Mouse (Mus musculus): ENCODE measurements at regions not wholly inside any gene's neighbourhood (a gene's known extent, or its start where the extent isn't known, plus 50 kb on each side); places are given as distances from the start of the nearest gene placed in this dataset.

- DNase-seq (ENCODE audit: low read depth, low spot score): no peak
- H3K27me3 ChIP-seq (ENCODE audit: control insufficient read depth, insufficient read depth, low read length, poor library complexity, severe bottlenecking): no peaks in the 10 kb centered on the region
- no peaks in the 10 kb centered on the region for H3K36me3 ChIP-seq (ENCODE audit: control insufficient read depth, insufficient read depth, low read length, poor library complexity, severe bottlenecking)
These were observed 113.1 kb upstream of the Ptpn1 start for GRCm38 (mm10) chr2:167818799-167819198.

DNA sequence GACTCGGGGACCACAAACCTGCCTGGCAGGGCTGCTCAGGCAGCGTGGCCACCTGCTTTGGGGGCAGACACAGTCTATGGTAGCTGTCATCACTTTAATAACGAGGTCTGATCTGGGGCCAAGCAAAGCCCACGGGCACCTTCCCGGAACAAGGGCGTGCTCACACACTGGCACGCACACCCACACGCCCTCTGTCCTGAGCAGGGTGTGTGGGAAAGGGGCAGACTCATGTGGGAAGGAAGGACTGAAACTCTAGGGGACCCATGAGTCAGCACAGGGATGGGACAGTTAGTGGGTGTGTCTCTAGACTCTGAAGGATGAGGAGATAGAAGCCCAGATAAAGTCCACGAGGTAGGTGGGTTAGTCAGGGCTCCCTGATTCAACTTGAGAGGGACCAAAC lies 114.8 kb upstream of the Ptpn1 start:
- Histone ChIP-seq H3K36me3 (ENCODE audit: control insufficient read depth, insufficient read depth, low read length, poor library complexity, severe bottlenecking) (no peaks in the 10 kb centered on the region), H3K27me3 (ENCODE audit: control insufficient read depth, insufficient read depth, low read length, poor library complexity, severe bottlenecking) (no peaks in the 10 kb centered on the region)
- DNase-seq (ENCODE audit: low read depth, low spot score): no peak

- DNase-seq (ENCODE audit: low read depth, low spot score): no peak
These were observed 116.7 kb upstream of the Ptpn1 start for GRCm38 (mm10) chr2:167815123-167815522.

GRCm38 (mm10) chr2:167809256-167809655 lies 119.6 kb upstream of the Tmem189 start:
- H3K27me3 ChIP-seq (ENCODE audit: control insufficient read depth, insufficient read depth, low read length, poor library complexity, severe bottlenecking): no peaks in the 10 kb centered on the region
- DNase-seq (ENCODE audit: low read depth, low spot score): no peak

More at GRCm38 (mm10) chr2:167815123-167815522, 116.7 kb upstream of the Ptpn1 start:
- Histone ChIP-seq H3K36me3 (ENCODE audit: control insufficient read depth, insufficient read depth, low read length, poor library complexity, severe bottlenecking) (no peaks in the 10 kb centered on the region), H3K27me3 (ENCODE audit: control insufficient read depth, insufficient read depth, low read length, poor library complexity, severe bottlenecking) (no peaks in the 10 kb centered on the region)

GRCm38 (mm10) chr2:167805629-167806304 lies 116.1 kb upstream of the Tmem189 start:
- Histone ChIP-seq H3K36me3 (ENCODE audit: control insufficient read depth, insufficient read depth, low read length, poor library complexity, severe bottlenecking) (no peaks in the 10 kb centered on the region), H3K27me3 (ENCODE audit: control insufficient read depth, insufficient read depth, low read length, poor library complexity, severe bottlenecking) (no peaks in the 10 kb centered on the region)
- DNase-seq (ENCODE audit: low read depth, low spot score): peak; percentile 59

More at GRCm38 (mm10) chr2:167809256-167809655, 119.6 kb upstream of the Tmem189 start:
- no peaks in the 10 kb centered on the region for H3K36me3 ChIP-seq (ENCODE audit: control insufficient read depth, insufficient read depth, low read length, poor library complexity, severe bottlenecking)

GRCm38 (mm10) chr2:167804493-167805227 lies 115.0 kb upstream of the Tmem189 start:
- DNase-seq (ENCODE audit: low read depth, low spot score): peak; percentile 61
- H3K27me3 ChIP-seq (ENCODE audit: control insufficient read depth, insufficient read depth, low read length, poor library complexity, severe bottlenecking): no peaks in the 10 kb centered on the region

DNA sequence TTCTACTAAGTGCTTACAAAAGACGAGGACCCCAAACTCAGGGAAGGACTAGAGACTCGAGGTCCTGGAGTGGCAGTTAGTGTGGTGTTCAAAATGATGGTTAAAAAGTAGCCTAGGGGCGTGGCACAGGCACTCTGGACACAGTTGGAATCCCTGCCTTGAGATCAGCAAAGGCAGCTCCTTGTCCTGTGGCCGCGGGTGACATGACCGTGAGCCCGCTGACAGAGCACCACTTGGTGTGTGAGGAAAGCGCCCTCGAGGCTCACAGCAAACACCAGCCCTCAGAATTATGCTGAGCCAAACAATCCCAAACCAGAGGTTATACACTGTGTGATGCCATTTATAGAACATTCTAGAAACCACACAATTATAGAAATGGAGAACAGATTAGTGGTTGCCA lies 112.9 kb upstream of the Tmem189 start:
- H3K27me3 ChIP-seq (ENCODE audit: control insufficient read depth, insufficient read depth, low read length, poor library complexity, severe bottlenecking): no peaks in the 10 kb centered on the region
- H3K36me3 ChIP-seq (ENCODE audit: control insufficient read depth, insufficient read depth, low read length, poor library complexity, severe bottlenecking): no peaks in the 10 kb centered on the region
- DNase-seq (ENCODE audit: low read depth, low spot score): no peak

More at GRCm38 (mm10) chr2:167804493-167805227, 115.0 kb upstream of the Tmem189 start:
- H3K36me3 ChIP-seq (ENCODE audit: control insufficient read depth, insufficient read depth, low read length, poor library complexity, severe bottlenecking): no peaks in the 10 kb centered on the region

DNA sequence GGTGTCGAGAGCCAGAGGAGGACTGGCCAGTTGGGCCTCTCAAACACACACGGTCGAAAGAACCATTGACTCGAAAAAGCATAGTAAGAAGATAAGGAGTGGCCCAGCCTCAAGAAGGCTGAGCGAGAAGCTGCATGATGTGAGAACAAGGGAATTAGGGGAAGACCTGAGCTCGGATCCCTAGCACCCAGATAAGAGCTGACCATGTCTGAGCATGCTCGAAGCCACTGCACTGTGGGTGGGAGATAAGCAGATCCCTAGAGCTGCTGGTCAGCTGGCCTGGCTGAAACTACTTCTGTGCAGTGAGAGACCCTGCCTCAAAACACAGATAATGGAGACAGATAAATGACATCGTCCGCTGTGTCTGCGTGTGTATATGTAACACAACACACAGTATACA lies 111.8 kb upstream of the Tmem189 start:
- no peak for DNase-seq (ENCODE audit: low read depth, low spot score)
- H3K36me3 ChIP-seq (ENCODE audit: control insufficient read depth, insufficient read depth, low read length, poor library complexity, severe bottlenecking): no peaks in the 10 kb centered on the region
- H3K27me3 ChIP-seq (ENCODE audit: control insufficient read depth, insufficient read depth, low read length, poor library complexity, severe bottlenecking): no peaks in the 10 kb centered on the region

GRCm38 (mm10) chr2:167800648-167801245 lies 111.1 kb upstream of the Tmem189 start:
- H3K27me3 ChIP-seq (ENCODE audit: control insufficient read depth, insufficient read depth, low read length, poor library complexity, severe bottlenecking): no peaks in the 10 kb centered on the region
- no peaks in the 10 kb centered on the region for H3K36me3 ChIP-seq (ENCODE audit: control insufficient read depth, insufficient read depth, low read length, poor library complexity, severe bottlenecking)
- DNase-seq (ENCODE audit: low read depth, low spot score): no peak

- peak; percentile 41 for DNase-seq (ENCODE audit: low read depth, low spot score)
- Histone ChIP-seq H3K27me3 (ENCODE audit: control insufficient read depth, insufficient read depth, low read length, poor library complexity, severe bottlenecking) (no peaks in the 10 kb centered on the region), H3K36me3 (ENCODE audit: control insufficient read depth, insufficient read depth, low read length, poor library complexity, severe bottlenecking) (no peaks in the 10 kb centered on the region)
These were observed 110.2 kb upstream of the Tmem189 start for GRCm38 (mm10) chr2:167799629-167800387.

DNA sequence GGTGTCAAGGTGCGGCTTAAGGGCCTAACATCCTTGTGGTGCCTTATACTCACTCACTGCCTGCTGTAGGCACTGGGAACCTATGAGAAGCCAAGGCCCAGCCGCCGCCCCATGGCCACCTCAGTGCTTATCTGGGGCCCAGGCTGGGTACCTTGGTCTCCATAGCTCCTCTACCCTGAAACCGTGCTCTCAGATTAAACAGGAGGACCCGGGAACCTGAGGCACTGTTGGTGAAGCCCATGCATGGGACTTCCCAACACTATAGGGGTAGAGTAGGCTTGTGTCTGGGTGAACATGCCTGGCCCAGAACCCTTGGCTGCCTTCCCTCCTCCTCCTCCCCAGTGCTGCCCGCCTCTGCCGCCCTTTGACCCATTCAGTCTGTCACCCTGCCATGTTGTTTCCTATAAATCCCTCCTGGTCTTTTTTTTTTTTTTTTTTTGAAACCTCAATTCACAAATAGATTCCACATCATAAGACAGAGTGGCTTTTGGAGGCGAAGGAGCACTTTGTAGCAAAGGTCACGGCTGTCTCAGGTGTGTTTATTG lies 109.4 kb upstream of the Tmem189 start:
- DNase-seq (ENCODE audit: low read depth, low spot score): no peak
- Histone ChIP-seq H3K27me3 (ENCODE audit: control insufficient read depth, insufficient read depth, low read length, poor library complexity, severe bottlenecking) (no peaks in the 10 kb centered on the region), H3K36me3 (ENCODE audit: control insufficient read depth, insufficient read depth, low read length, poor library complexity, severe bottlenecking) (no peaks in the 10 kb centered on the region)

- no peak for DNase-seq (ENCODE audit: low read depth, low spot score)
- no peaks in the 10 kb centered on the region for H3K27me3 ChIP-seq (ENCODE audit: control insufficient read depth, insufficient read depth, low read length, poor library complexity, severe bottlenecking)
- no peaks in the 10 kb centered on the region for H3K36me3 ChIP-seq (ENCODE audit: control insufficient read depth, insufficient read depth, low read length, poor library complexity, severe bottlenecking)
These were observed 108.6 kb upstream of the Tmem189 start for GRCm38 (mm10) chr2:167798076-167798782.

GRCm38 (mm10) chr2:167795491-167795890 lies 105.9 kb upstream of the Tmem189 start:
- no peak for DNase-seq (ENCODE audit: low read depth, low spot score)
- Histone ChIP-seq H3K36me3 (ENCODE audit: control insufficient read depth, insufficient read depth, low read length, poor library complexity, severe bottlenecking) (no peaks in the 10 kb centered on the region), H3K27me3 (ENCODE audit: control insufficient read depth, insufficient read depth, low read length, poor library complexity, severe bottlenecking) (no peaks in the 10 kb centered on the region)

DNA sequence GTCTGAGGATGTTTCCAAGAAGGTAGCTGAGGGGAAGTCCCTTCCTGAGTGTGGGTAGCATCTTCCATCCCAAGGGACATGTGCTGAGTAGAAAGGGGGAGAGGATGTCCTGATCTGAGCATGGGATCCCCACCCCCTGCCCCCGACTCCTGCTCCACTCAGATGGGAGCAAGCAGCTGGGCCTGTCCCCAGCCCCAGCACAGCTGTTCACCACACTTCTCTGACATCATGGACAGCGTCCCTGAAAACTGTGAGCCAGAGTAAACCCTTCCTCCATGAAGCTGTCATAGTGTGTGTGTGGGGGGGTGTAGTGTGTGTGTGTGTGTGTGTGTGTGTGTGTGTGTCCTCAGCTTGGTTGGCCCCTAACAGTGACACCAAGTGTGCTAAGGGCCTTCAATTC lies 104.3 kb upstream of the Tmem189 start:
- Histone ChIP-seq H3K27me3 (ENCODE audit: control insufficient read depth, insufficient read depth, low read length, poor library complexity, severe bottlenecking) (no peaks in the 10 kb centered on the region), H3K36me3 (ENCODE audit: control insufficient read depth, insufficient read depth, low read length, poor library complexity, severe bottlenecking) (no peaks in the 10 kb centered on the region)
- DNase-seq (ENCODE audit: low read depth, low spot score): peak; percentile 63

Measured in splenic B cell, adult 2 months (primary cell).